Mouse (Mus musculus) embryonic fibroblast, embryonic 13.5 days (primary cell): ENCODE data around the gene Atp13a5.

Experiments used
- CTCF ChIP-seq: IDR thresholded peaks from 2 replicates; pipeline ENCODE4 v1.5.1; 2011; ENCODE audit warnings: mild to moderate bottlenecking, control low read depth, low read length, moderate library complexity, borderline replicate concordance; ENCODE audit not compliant: insufficient read depth
- POLR2A ChIP-seq: IDR thresholded peaks from 2 replicates; pipeline ENCODE4 v1.6.1; 2011; ENCODE audit warnings: low read depth, mild to moderate bottlenecking, control low read depth, low read length, moderate library complexity

- TF ChIP-seq POLR2A (no peak), CTCF (no peak)
These were observed 142.6 kb downstream of the Atp13a5 start for GRCm38 (mm10) chr16:29235951-29236350.
